Mouse (Mus musculus) CH12.LX (cell line): ENCODE data around the gene Scml4. TPM values are rescaled to one million over a fixed set of nuclear protein-coding genes. Genes with fewer than 3 reads are reported as not detected.

ENCODE experiments used
- DNase-seq: peaks from one replicate; pipeline ENCODE4 v3.0.0-alpha.2; 2013; ENCODE audit errors: extremely low read depth
- H3K27ac ChIP-seq: 2 replicates; pipeline ENCODE4 v1.5.1; 2012; ENCODE audit warnings: low read depth, mild to moderate bottlenecking, control low read depth, moderate library complexity; ENCODE audit not compliant: insufficient read depth
- H3K27me3 ChIP-seq: replicated peaks from 2 replicates; pipeline ENCODE3; 2012; ENCODE audit warnings: inconsistent platforms
- H3K36me3 ChIP-seq, 2 experiments: replicated peaks in 1 of 2; 2 replicates each; pipeline versions ENCODE3 to v1.6.1; 2012; ENCODE audit warnings: inconsistent platforms in 1 of 2, low read length in 1 of 2, mild to moderate bottlenecking in 1 of 2, mixed read lengths in 1 of 2, moderate library complexity in 1 of 2; ENCODE audit not compliant: control insufficient read depth in 1 of 2, insufficient read depth in 1 of 2
- H3K4me1 ChIP-seq, 2 experiments: 2 replicates each; pipeline ENCODE4 v1.6.1; 2012; ENCODE audit warnings: inconsistent platforms in 1 of 2, moderate library complexity in 1 of 2; ENCODE audit not compliant: insufficient read depth in 2 of 2, control insufficient read depth in 1 of 2
- H3K4me2 ChIP-seq: 2 replicates; pipeline ENCODE4 v1.6.1; 2012; ENCODE audit warnings: low read depth, mild to moderate bottlenecking, control low read depth; ENCODE audit not compliant: poor library complexity, insufficient read depth, severe bottlenecking
- H3K4me3 ChIP-seq, 3 experiments: fragments of 150-350 bp in 1 of 3; sonication (generic) in 1 of 3; replicated peaks in 1 of 3; 2 replicates each; pipeline versions ENCODE3 to v1.5.1; 2011 to 2012; ENCODE audit warnings: low read depth in 2 of 3, low read length in 2 of 3, mild to moderate bottlenecking in 2 of 3, moderate library complexity in 2 of 3, control low read depth in 1 of 3, improper control_type of control experiment in 1 of 3, inconsistent platforms in 1 of 3, mixed read lengths in 1 of 3; ENCODE audit not compliant: poor library complexity in 1 of 3
- H3K79me2 ChIP-seq: replicated peaks from 2 replicates; pipeline ENCODE4 v1.6.1; 2012; ENCODE audit warnings: mild to moderate bottlenecking, moderate library complexity; ENCODE audit not compliant: control insufficient read depth, poor library complexity, insufficient read depth, severe bottlenecking; ENCODE audit errors: extremely low read depth
- H3K9ac ChIP-seq: 2 replicates; pipeline ENCODE4 v1.6.1; 2012; ENCODE audit warnings: low read depth, mild to moderate bottlenecking, control low read depth, moderate library complexity; ENCODE audit not compliant: insufficient read depth
- H3K9me3 ChIP-seq: replicated peaks from 2 replicates; pipeline ENCODE3; 2012; ENCODE audit warnings: low read length, inconsistent platforms, mixed read lengths
- IRF4 ChIP-seq: IDR thresholded peaks from 2 replicates; pipeline ENCODE4 v1.6.1; 2014; ENCODE audit warnings: low read depth, mild to moderate bottlenecking, inconsistent platforms, low read length, improper control_type of control experiment
- JUND ChIP-seq: conservative IDR thresholded peaks from 2 replicates; pipeline ENCODE4 v1.6.1; 2011; ENCODE audit warnings: low read depth, low read length, improper control_type of control experiment
- KAT2A ChIP-seq: IDR thresholded peaks from 2 replicates; pipeline ENCODE4 v1.6.1; 2012; ENCODE audit warnings: low read length, improper control_type of control experiment, inconsistent platforms; ENCODE audit not compliant: insufficient replicate concordance
- MAFK ChIP-seq: IDR thresholded peaks from 2 replicates; pipeline ENCODE4 v1.6.1; 2011; ENCODE audit warnings: low read length, improper control_type of control experiment; ENCODE audit not compliant: insufficient replicate concordance
- MEF2A ChIP-seq: IDR thresholded peaks from 2 replicates; pipeline ENCODE4 v1.6.1; 2014; ENCODE audit warnings: low read depth, mild to moderate bottlenecking, inconsistent platforms, low read length, improper control_type of control experiment, borderline replicate concordance
- NRF1 ChIP-seq: IDR thresholded peaks from 2 replicates; pipeline ENCODE4 v1.6.1; 2014; ENCODE audit warnings: low read depth, mild to moderate bottlenecking, inconsistent platforms, low read length, improper control_type of control experiment, moderate library complexity
- SIN3A ChIP-seq: IDR thresholded peaks from 2 replicates; pipeline ENCODE4 v1.6.1; 2012; ENCODE audit warnings: low read length, improper control_type of control experiment, inconsistent platforms
- ZKSCAN1 ChIP-seq: IDR thresholded peaks from 2 replicates; pipeline ENCODE4 v1.6.1; 2012; ENCODE audit warnings: low read depth, inconsistent platforms, low read length, improper control_type of control experiment, borderline replicate concordance
- ZMIZ1 ChIP-seq: IDR thresholded peaks from 2 replicates; pipeline ENCODE4 v1.6.1; 2012; ENCODE audit warnings: low read depth, mild to moderate bottlenecking, inconsistent platforms, low read length, improper control_type of control experiment
- dilution Hi-C: fragments of 300-500 bp; cut with MboI; formaldehyde crosslinking; loops from 2 replicates; pipeline ENCODE4 v1.14.3; 2020; ENCODE audit warnings: low sequenced_read_pairs; ENCODE audit not compliant: extremely low pct_unique_long_range_greater_than_20kb, extremely low pct_ligation_motif_present
- in situ Hi-C: fragments of 300-500 bp; cut with MboI; formaldehyde crosslinking; loops from 3 replicates; pipeline ENCODE4 v1.14.3; 2019; ENCODE audit warnings: low sequenced_read_pairs, low pct_ligation_motif_present, low pct_unique_long_range_greater_than_20kb, mixed read lengths
- polyA plus RNA-seq: library from polyadenylated mRNA; unstranded; fragments of >175 nt; gene quantifications from 2 replicates; pipeline ENCODE4 v1.2.1, GENCODE M21; 2012; ENCODE audit warnings: low read depth; ENCODE audit not compliant: insufficient read length
- total RNA-seq, 2 experiments: library from RNA; depleted of rRNA; stranded (reverse); fragments of 300-350 nt in 1 of 2; fragments of >200 nt in 1 of 2; gene quantifications; 2 replicates each; pipeline ENCODE4 v1.2.3; 2012 to 2014

Scml4 gene
- total and polyA plus RNA-seq, 3 experiments, result 2.7 to 3.3 (median 3.0) TPM

DNA sequence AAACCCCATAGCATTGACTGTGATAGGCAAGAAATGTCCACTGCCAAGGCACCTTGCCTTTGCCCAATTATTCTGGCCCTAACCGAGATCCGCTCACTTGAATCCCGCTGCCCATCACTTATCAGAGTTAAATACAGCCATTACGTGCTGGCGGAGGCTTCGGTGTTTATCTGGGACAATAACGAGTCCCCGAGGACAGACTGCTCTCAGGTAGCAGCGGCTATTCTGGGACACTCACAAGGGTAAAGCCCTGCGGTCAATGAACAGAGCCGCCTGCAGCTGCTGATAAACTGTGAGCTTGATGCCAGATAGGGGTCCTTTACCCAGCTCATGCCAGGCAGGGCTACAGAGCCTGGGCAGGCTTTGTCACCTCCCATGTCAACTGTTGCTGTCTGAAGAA, 147.9 kb downstream of the Scml4 start:
- Histone ChIP-seq H3K9ac (no peak overlapping the region), H3K79me2 (no peaks in the 10 kb centered on the region), H3K4me2 (no peak overlapping the region), H3K4me3 (no peak overlapping the region), H3K9me3 (no peaks in the 10 kb centered on the region), H3K27me3 (no peaks in the 10 kb centered on the region), H3K36me3 (no peaks in the 10 kb centered on the region), H3K27ac (no peak overlapping the region), H3K4me1 (no peaks in the 10 kb centered on the region)
- dilution Hi-C loops (no loop called here), in situ Hi-C loops (no loop called here)
- DNase-seq, result no peak
- TF ChIP-seq MEF2A, result no peak
- no peak for TF ChIP-seq NRF1
- no peak for TF ChIP-seq SIN3A
- TF ChIP-seq ZKSCAN1, result no peak
- no peak for TF ChIP-seq ZMIZ1
- TF ChIP-seq JUND, result no peak
- TF ChIP-seq KAT2A, result no peak
- TF ChIP-seq IRF4, result no peak
- no peak for TF ChIP-seq MAFK

Other genes starting within 250 kb of the Scml4 start
- 26.2 and 31.5 TPM in 2 replicates for gene Sec63, start 98.9 kb upstream of the Scml4 start, total RNA-seq (2012; rRNA removed)
- gene Sec63, start 98.9 kb upstream of the Scml4 start, total RNA-seq (2014; rRNA removed), result 20.5 and 23.2 TPM in 2 replicates
- 73.4 and 74.9 TPM in 2 replicates for gene Sec63, start 98.9 kb upstream of the Scml4 start, polyA plus RNA-seq